Comparison of ENCODE assay signal across 9 mouse cellular contexts in the genomic region with DNA sequence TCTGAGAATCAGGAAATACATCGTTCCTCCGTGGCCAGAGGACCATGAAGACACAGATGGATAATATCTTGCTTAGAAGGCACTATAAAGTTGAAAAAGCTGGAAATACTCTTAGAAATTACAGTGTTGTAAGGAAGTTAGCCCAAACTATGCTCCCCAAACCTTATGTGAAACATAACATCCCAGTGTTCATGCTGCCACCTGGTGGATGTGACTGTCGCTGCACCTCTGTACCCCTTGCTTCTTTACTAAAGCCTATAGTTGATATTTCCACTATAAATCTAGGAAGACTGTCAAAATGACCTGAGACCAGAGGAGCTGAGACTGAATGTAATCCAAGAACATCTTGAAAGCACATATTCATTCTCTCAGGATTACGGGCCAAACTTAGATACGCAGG. TPM values are rescaled to one million over a fixed set of nuclear protein-coding genes. Genes with fewer than 3 reads are reported as not detected.
DNase-seq lines count a peak whose midpoint lies in the region; ATAC-seq and TF ChIP-seq lines count a peak whose summit lies in the region.
"Had no signal": no experiment of that assay in that cellular context is flagged by ENCODE, and none has a peak within 500 bp of the region (broad histone marks: within the 10 kb centered on the region; RNA-seq: fewer than 3 reads in every experiment).

No protein-coding gene starts in this region.

- H3K4me3 ChIP-seq in intestine, postnatal 0 days (ENCODE audit: low read depth, low read length) = no peak overlapping the region
- no peak overlapping the region for H3K4me3 ChIP-seq in intestine, embryonic 15.5 days (replicated peaks)
- H3K4me3 ChIP-seq: erythroblast, embryonic 14.5 days had no signal

- no peaks in the 10 kb centered on the region for H3K4me1 ChIP-seq in intestine, postnatal 0 days (replicated peaks; ENCODE audit: control insufficient read depth, insufficient read depth, low read length)
- H3K4me1 ChIP-seq in intestine, embryonic 15.5 days (replicated peaks) = no peaks in the 10 kb centered on the region

- peak; percentile 62 for DNase-seq in adrenal gland, adult 2 months
- peak; percentile 73 for DNase-seq in embryo, embryonic 11 days
- DNase-seq in heart, postnatal 14 days = peak; percentile 73 to 87
- peak; percentile 25 to 81 for DNase-seq in left cerebral cortex, adult 8-10 months (ENCODE audit: low spot score in 2 of 2)
- DNase-seq in naive thymus-derived CD4-positive, alpha-beta T cell, adult 2 months (ENCODE audit: low read depth) = peak; percentile 75
- peak; percentile 17 to 20 for DNase-seq in thymus, adult 18-20 months

- TF ChIP-seq CTCF in intestine, postnatal 0 days (IDR thresholded peaks at IDR 0.05; ENCODE audit: low read depth) = peak; percentile 93

- H3K27ac ChIP-seq in intestine, postnatal 0 days (ENCODE audit: low read depth, low read length) = no peak overlapping the region
- no peak overlapping the region for H3K27ac ChIP-seq in intestine, embryonic 15.5 days

- WGBS in intestine, postnatal 0 days = 22% methylated on average over 5 of the region's 5 CpGs
- 21% methylated on average over 5 of the region's 5 CpGs for WGBS in intestine, embryonic 15.5 days

- H3K4me2 ChIP-seq in intestine, postnatal 0 days (replicated peaks; ENCODE audit: low read depth) = no peak overlapping the region
- H3K4me2 ChIP-seq in intestine, embryonic 15.5 days (replicated peaks) = no peak overlapping the region

- ATAC-seq in intestine, postnatal 0 days = no peak
- no peak for ATAC-seq in intestine, embryonic 15.5 days

- no peaks in the 10 kb centered on the region for H3K27me3 ChIP-seq in intestine, postnatal 0 days (replicated peaks; ENCODE audit: control insufficient read depth, insufficient read depth, low read length)
- H3K27me3 ChIP-seq in intestine, embryonic 15.5 days (replicated peaks) = no peaks in the 10 kb centered on the region

- intact Hi-C loops in heart, postnatal 14 days (cut with DNase I) = loop anchor here (1.0 to 5.0 kb wide), 3 partner anchors 97 to 297 kb away; no protein-coding TSS in a partner anchor

- H3K9me3 ChIP-seq in intestine, postnatal 0 days (ENCODE audit: control insufficient read depth) = no peaks in the 10 kb centered on the region
- H3K9me3 ChIP-seq in intestine, embryonic 15.5 days = no peaks in the 10 kb centered on the region

- no peak overlapping the region for H3K9ac ChIP-seq in intestine, postnatal 0 days (ENCODE audit: low read depth, low read length)
- H3K9ac ChIP-seq in intestine, embryonic 15.5 days = no peak overlapping the region

- H3K36me3 ChIP-seq in intestine, postnatal 0 days (ENCODE audit: control insufficient read depth, insufficient read depth) = no peaks in the 10 kb centered on the region
- no peaks in the 10 kb centered on the region for H3K36me3 ChIP-seq in intestine, embryonic 15.5 days

RNA-seq across cellular contexts. Expression of a gene that starts 7.5 kb away (rescaled TPM):
- not detected in 2 replicates for polyA plus RNA-seq in intestine, postnatal 0 days (2015; fragmentation: Nextera tagmentation; extraction: Ambion mirVana)
- 2.4 TPM in 1 of 2 replicates, not detected in the other for polyA plus RNA-seq in intestine, embryonic 15.5 days (2015; fragmentation: Nextera tagmentation; extraction: Ambion mirVana)
- 1 to 10 TPM in 1 of 2 experiments, not detected in 1; 1.0 TPM for total RNA-seq in adrenal gland, adult 2 months (2021)
- polyA plus RNA-seq in adrenal gland, adult 2 months (2012; rRNA removed) = 5.2 and 5.8 TPM in 2 replicates
- total RNA-seq in heart, postnatal 14 days (2021) = under 1 TPM; 0.76 to 0.80 TPM
- not detected for total RNA-seq in left cerebral cortex, adult 8-10 months (2022)
- polyA plus RNA-seq: erythroblast, embryonic 14.5 days had no signal

RNA-seq across cellular contexts. Expression of a gene that starts 14.3 kb away (rescaled TPM):
- 7.7 and 11.5 TPM in 2 replicates for polyA plus RNA-seq in intestine, postnatal 0 days (2015; fragmentation: Nextera tagmentation; extraction: Ambion mirVana)
- polyA plus RNA-seq in intestine, embryonic 15.5 days (2015; fragmentation: Nextera tagmentation; extraction: Ambion mirVana) = 19.1 and 19.7 TPM in 2 replicates
- 10 to 100 TPM; 11.8 to 12.6 TPM for total RNA-seq in adrenal gland, adult 2 months (2021)
- 21.3 and 22.7 TPM in 2 replicates for polyA plus RNA-seq in adrenal gland, adult 2 months (2012; rRNA removed)
- total RNA-seq in heart, postnatal 14 days (2021) = 1 to 10 TPM; 6.1 to 7.7 TPM
- 10 to 100 TPM; 15.9 to 17.7 (median 16.5) TPM for total RNA-seq in left cerebral cortex, adult 8-10 months (2022)

RNA-seq across cellular contexts. Expression of a gene that starts 30.4 kb away (rescaled TPM):
- 1.1 and 3.2 TPM in 2 replicates for polyA plus RNA-seq in intestine, postnatal 0 days (2015; fragmentation: Nextera tagmentation; extraction: Ambion mirVana)
- 0.50 TPM in 1 of 2 replicates, not detected in the other for polyA plus RNA-seq in intestine, embryonic 15.5 days (2015; fragmentation: Nextera tagmentation; extraction: Ambion mirVana)
- not detected for total RNA-seq in adrenal gland, adult 2 months (2021)
- polyA plus RNA-seq in adrenal gland, adult 2 months (2012; rRNA removed) = not detected in 2 replicates
- not detected for total RNA-seq in heart, postnatal 14 days (2021)
- total RNA-seq in left cerebral cortex, adult 8-10 months (2022) = 1 to 10 TPM in 2 of 4 experiments, under 1 TPM in 1, not detected in 1; 0.98 to 1.9 (median 1.9) TPM
- polyA plus RNA-seq: erythroblast, embryonic 14.5 days had no signal

RNA-seq across cellular contexts. Expression of a gene that starts 35.5 kb away (rescaled TPM):
- 5.6 and 7.5 TPM in 2 replicates for polyA plus RNA-seq in intestine, postnatal 0 days (2015; fragmentation: Nextera tagmentation; extraction: Ambion mirVana)
- 1.9 and 2.2 TPM in 2 replicates for polyA plus RNA-seq in intestine, embryonic 15.5 days (2015; fragmentation: Nextera tagmentation; extraction: Ambion mirVana)
- 1 to 10 TPM; 2.6 to 4.7 TPM for total RNA-seq in adrenal gland, adult 2 months (2021)
- polyA plus RNA-seq in adrenal gland, adult 2 months (2012; rRNA removed) = 0.51 and 0.71 TPM in 2 replicates
- 1 to 10 TPM; 2.2 to 3.1 TPM for total RNA-seq in heart, postnatal 14 days (2021)
- 1 to 10 TPM in 1 of 4 experiments, not detected in 3; 1.6 TPM for total RNA-seq in left cerebral cortex, adult 8-10 months (2022)
- polyA plus RNA-seq: erythroblast, embryonic 14.5 days had no signal

Comparison
In these comparisons a context has a peak if more than half of its experiments do, and no peak if none do; other contexts are left out.
1. DNase-seq: peak in every context shown above with its lines; median percentile 80 in heart, postnatal 14 days; 75 in naive thymus-derived CD4-positive, alpha-beta T cell, adult 2 months; 73 in embryo, embryonic 11 days; 62 in adrenal gland, adult 2 months; 53 in left cerebral cortex, adult 8-10 months; 18 in thymus, adult 18-20 months.